Mouse (Mus musculus) 3134 (cell line): Measurements from ENCODE around the gene Plxna1.

Source experiments
- DNase-seq: peaks from one replicate; pipeline ENCODE4 v3.0.0-alpha.2; 2011; ENCODE audit warnings: low spot score; ENCODE audit not compliant: insufficient read length; ENCODE audit errors: extremely low read depth

The Plxna1 gene

GRCm38 (mm10) chr6:89337574-89337973, 24.8 kb downstream of the Plxna1 start:
- DNase-seq, result no peak

DNA sequence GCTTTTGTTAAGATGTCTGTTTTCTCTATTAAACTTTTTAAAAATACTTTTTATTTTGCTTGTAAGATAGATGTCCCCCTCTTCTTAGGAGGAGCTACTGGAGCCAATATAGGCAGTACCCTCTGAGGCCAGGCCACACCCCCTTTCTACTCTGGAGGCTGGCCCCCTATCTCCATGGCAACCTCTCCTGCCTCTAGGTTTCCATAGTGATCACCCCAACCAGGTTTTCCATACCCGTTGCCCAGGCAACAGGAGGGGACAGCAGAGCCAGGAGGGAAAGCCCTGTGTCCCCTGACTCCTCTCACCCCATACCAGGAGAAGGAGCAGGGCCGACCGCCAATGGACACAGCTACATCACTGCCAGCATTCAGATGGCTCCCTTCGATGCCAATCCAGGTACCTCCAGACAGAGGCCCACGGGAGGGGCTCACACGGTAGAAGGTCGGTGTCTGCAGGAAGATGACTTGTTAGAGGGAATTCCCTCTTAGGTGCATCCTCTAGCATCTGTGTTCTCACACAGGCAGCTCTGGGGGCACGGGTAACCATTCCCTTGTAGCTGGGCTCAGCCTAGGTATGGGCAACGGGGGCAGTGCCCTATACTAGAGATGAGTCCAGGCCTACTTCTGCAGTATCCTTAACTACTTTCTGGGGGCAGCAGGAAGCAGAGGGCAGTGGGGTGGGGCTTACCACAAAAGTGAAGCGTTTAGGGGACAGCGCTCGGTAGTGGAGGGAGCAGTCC, 28.3 kb downstream of the Plxna1 start:
- DNase-seq, result no peak

DNA sequence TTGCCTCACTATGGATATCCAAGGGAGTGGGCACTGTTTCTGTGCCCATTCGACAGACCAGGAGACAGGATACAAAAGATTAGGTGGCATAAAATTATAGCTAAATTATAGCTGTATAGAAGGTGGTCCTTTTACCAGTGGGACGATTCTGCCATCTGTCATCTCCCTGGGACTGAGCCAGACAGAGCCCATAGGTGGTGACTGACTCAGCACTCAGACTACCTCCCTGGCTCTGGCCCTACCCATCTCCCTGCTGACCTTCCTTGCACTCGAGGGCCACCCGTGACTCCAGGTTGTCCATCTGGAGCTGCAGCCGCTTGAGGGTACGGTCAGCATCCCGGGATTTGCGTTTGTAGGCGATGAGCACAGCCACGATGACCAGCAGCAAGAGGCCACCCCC, 31.5 kb downstream of the Plxna1 start:
- DNase-seq, result no peak

DNA sequence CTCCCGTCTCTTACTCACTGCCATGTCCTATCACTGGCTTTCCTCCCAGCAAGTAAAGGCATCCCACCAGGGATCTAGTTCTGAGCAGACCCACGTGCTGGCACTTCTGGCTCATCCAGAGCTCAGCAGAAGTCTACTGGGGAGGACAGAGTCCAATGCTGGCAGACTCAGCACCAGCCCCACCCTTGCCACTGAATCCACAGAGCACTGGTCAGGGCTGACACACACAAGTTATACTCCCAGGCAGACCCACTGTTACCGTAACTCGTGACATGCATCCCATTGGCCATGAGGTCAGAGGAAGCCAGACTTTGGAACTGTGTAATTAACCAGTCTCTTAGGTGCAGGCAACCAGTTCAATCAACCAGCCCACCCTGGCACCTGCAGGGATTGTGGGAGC, 33.8 kb downstream of the Plxna1 start:
- DNase-seq, result no peak

GRCm38 (mm10) chr6:89327746-89328491, 34.5 kb downstream of the Plxna1 start:
- DNase-seq, result no peak

DNA sequence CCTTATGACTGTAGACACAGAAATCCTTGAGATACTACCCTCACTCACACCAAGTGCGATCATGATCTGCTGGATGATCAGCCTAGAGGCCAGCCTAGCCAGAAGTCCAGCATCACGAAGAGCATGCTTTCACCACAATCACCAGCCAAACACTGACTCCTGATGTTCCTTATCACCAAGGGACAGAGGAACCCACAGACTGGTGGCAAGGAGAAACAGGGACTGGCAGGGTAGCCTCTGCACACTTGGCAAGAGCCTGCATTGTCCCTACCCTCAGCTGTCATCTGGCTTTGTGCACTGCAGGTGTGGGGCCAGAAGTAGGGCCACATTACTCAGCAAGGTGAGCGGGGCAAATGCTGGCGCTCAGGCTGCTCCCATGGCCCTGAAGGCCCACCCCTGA, 37.6 kb downstream of the Plxna1 start:
- no peak for DNase-seq

GRCm38 (mm10) chr6:89315263-89315662, 47.2 kb downstream of the Plxna1 start:
- DNase-seq, result no peak

DNA sequence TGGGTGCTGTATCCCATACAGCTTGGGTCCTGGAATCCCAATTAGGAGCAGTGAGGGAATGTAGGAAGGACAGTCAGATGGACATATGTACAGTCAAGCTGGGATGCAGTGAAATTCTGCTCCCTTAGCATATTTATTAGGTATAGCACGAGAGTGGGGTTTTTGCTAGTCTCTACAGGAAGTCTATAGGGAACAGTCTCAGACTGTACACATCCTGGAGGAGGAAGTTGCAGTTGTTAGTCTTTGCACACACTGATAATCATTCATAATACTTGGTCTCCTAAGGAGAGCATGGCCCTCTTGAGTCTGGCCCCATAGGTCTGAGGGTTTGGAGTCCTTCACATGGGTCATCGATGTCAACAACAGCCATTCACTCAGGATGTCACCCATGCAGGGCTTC, 50.9 kb downstream of the Plxna1 start:
- no peak for DNase-seq

DNA sequence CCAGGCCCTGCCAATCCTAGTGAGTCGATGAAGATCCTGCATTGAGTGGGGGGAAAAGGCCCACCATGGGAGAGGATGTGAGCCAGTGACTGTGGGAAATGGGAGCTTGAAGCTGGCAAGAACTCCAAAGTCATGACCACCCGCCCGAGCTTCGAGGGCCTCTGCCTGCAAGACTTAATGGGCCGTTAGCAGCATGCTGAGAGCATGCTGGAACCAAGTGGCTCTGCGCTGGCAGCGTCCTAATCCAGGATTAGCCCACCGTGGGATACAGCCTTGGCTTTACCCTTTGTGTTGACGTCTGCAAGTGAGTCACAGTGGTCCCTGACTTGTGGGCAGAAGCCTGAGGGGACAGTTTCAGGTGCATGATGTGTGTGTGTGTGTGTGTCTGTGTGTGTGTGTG, 52.2 kb downstream of the Plxna1 start:
- no peak for DNase-seq

DNA sequence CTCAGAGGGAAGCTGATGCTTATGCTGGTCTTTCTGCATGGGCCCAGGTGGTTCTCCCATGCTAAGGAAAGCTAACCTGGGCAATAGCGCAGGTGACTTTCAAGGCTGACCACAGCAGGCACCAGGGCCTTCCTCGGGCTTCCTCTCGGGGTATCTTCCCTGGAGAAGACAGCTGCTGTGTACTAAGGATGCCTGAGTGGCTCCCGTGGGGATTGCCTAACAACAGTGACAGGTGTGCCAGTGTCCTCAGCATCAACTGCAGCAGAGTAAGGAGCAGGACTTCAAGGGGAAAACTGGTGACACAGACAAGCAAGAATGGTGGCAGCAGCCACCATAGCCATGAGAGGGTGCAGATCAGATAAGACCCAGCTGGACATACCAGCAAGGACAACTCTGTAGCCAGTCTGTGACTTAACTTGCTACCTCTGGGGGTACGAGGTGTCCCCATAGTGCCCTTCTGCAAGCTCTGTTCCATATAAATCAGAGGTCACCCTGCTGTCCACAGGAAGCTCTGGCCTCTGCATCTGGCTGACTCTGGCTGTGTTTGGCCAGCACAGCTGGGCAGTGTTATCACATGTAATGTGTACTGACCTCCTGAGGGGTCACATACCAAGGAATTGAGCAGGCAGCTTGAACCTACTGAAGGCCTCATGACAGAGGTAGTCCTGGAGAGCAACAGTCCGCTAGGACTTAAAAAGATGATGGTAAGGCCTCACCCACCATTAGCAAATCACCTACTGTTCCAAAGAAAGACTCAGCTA, 54.0 kb downstream of the Plxna1 start:
- DNase-seq, result no peak

GRCm38 (mm10) chr6:89304375-89305058, 57.9 kb downstream of the Plxna1 start:
- no peak for DNase-seq

- no peak for DNase-seq
These were observed 62.6 kb downstream of the Plxna1 start for GRCm38 (mm10) chr6:89299818-89300217.

DNA sequence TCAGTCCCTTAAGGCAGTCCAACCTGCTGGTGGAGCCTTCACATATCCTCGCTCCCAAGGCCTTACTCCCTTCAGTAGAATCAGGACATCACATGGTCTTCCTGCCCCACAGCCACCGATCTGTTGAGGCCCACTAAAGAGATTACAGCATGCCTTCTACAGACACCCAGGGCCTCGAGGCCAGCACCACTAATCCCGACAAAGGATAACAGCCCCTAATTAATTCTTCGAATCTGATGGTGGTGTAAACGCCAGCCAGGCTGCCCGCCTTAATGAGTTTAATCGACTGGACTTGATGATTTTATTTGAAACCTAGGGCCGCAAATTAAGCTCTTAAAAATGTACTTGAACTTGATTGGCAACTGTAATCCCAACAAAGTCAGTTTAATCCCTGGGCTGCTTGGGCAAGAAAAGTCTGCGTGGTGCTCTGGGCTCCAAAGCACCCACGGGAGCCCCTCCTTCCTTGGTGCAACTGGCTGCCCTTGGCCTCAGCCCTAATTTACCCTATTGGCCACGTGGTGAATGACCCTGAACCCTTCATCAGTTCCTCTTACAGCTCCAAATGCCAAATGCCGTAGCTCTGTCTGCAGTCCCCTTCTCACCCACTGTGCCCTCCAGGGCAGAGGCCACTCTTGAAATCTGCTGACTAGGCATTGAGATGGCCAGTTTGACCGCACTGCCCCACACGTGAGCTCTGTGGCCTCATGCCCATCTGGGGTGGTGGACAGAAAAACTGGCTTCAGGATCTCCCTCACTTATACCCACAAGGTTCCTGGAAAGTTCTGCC, 65.3 kb downstream of the Plxna1 start:
- no peak for DNase-seq

GRCm38 (mm10) chr6:89296001-89296709, 66.3 kb downstream of the Plxna1 start:
- DNase-seq, result no peak

DNA sequence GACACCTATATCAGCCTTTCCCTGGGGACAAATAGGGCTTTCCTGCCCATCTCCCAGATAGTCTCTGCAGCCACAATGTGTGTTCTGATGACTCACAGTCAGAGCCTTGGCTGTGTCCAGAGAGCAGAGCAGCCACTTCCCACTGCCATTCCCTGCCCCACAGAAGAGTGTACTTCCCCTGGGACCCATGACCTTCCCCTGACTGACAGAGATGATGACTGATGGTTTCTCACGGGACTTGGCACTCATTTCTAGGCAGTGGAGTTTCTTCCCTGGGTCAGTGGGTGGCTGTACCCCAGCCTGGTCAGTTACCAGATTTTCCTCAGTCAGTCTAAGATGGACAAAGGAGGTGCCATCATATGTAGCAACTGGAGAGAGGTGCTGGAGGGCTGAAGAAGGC, 67.8 kb downstream of the Plxna1 start:
- DNase-seq, result no peak

GRCm38 (mm10) chr6:89291494-89291893, 70.9 kb downstream of the Plxna1 start:
- DNase-seq, result no peak

- DNase-seq, result no peak
These were observed 74.3 kb downstream of the Plxna1 start for GRCm38 (mm10) chr6:89288156-89288555.

DNA sequence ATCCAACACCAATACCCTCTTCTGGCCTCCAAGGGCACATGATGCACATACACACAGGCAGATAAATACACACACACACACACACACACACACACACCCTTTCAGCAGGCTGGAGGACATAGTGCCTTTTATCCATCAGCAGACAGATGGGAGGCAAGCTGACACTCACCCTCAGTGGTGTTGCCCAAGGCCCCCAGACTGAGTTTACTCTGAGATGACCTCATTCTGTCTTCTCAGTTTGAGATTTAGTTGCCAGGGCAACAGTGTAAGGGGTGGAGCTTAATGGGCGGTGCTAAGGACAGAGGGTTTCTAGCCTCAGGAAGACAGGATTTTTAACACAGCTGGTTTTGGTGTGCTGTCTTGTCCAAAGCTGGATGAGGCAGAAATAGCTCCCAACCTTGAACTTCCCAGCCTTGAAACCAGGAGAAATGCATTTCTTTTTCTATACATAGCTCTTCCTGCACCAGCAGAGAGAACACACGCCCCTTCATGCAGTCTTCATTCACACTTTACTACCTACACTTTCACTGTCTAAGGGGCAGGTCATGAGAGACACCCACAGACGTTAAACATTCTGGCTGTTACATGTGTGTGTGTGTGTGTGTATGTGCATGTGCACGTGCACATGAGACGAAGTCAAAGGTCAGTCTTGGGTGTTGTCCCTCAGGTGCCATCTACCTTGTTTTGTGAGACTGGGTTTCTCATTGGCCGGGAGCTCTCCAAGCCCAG, 75.6 kb downstream of the Plxna1 start:
- no peak for DNase-seq

DNA sequence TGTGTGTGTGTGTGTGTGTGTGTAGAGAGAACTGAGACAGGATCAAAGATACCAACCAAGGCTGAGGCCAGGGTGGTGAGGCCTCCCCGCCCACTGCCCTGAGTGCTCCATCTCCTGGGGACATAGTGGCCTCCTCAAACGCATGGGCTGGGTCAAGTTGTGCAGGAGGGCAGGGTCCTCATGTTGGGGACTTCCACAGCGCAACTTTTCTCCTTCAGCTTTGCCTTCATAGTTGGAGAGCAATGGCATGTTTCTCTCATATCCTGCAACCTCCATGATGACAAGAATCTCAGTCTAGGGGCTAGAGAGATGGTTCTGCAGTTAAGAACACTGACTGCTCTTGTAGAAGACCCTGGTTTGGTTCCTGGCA, 76.1 kb downstream of the Plxna1 start:
- no peak for DNase-seq
